Mouse (Mus musculus) hindbrain, embryonic 15.5 days (tissue): Measurements from ENCODE around the gene Vezt. TPM values are rescaled to one million over a fixed set of nuclear protein-coding genes. Genes with fewer than 3 reads are reported as not detected.

ENCODE experiments used
- ATAC-seq: fragments of 200-750 bp; cut with Nextera tagmentation; 2 replicates; pipeline ENCODE4 v1.8.0; 2017; ENCODE audit warnings: low read depth, moderate number of reproducible peaks, moderate TSS enrichment; ENCODE audit not compliant: low FRiP score
- H3K27ac ChIP-seq: fragments of 300-500 bp; sonication (generic); replicated peaks from 2 replicates; pipeline ENCODE4 v1.5.1; 2015; ENCODE audit warnings: mild to moderate bottlenecking, inconsistent platforms
- H3K27me3 ChIP-seq: fragments of 300-500 bp; sonication (generic); 2 replicates; pipeline ENCODE4 v1.6.1; 2015; ENCODE audit warnings: control low read depth, inconsistent platforms
- H3K36me3 ChIP-seq: fragments of 300-500 bp; sonication (generic); 2 replicates; pipeline ENCODE4 v1.6.1; 2015; ENCODE audit warnings: control low read depth, inconsistent platforms
- H3K4me1 ChIP-seq: fragments of 300-500 bp; sonication (generic); replicated peaks from 2 replicates; pipeline ENCODE4 v1.6.1; 2015; ENCODE audit warnings: control low read depth, inconsistent platforms
- H3K4me2 ChIP-seq: fragments of 300-500 bp; sonication (generic); 2 replicates; pipeline ENCODE4 v1.6.1; 2015; ENCODE audit warnings: moderate library complexity, mild to moderate bottlenecking, inconsistent platforms
- H3K4me3 ChIP-seq: fragments of 300-500 bp; sonication (generic); 2 replicates; pipeline ENCODE4 v1.5.1; 2015; ENCODE audit warnings: mild to moderate bottlenecking, inconsistent platforms
- H3K9ac ChIP-seq: fragments of 300-500 bp; sonication (generic); 2 replicates; pipeline ENCODE4 v1.6.1; 2015; ENCODE audit warnings: inconsistent platforms
- H3K9me3 ChIP-seq: fragments of 300-500 bp; sonication (generic); 2 replicates; pipeline ENCODE4 v1.6.1; 2016; ENCODE audit warnings: control low read depth, inconsistent platforms
- WGBS: fragments of 180-500 bp; shearing (Covaris S2); methylation state at CpG from one replicate; pipeline ENCODE4 v1.1.7; 2015; 5-methylcytosine and 5-hydroxymethylcytosine counted together
- polyA plus RNA-seq: library from polyadenylated mRNA; unstranded; fragments of >200 nt; fragmentation: Nextera tagmentation; extraction: Ambion mirVana; gene quantifications from 2 replicates; pipeline ENCODE4 v1.2.1, GENCODE M21; 2015

Vezt gene
- polyA plus RNA-seq, 1 experiment from 2014 or later: 55.3 TPM

GRCm38 (mm10) chr10:94059618-94060055 lies 24.0 kb upstream of the Vezt start:
- H3K4me2 ChIP-seq: no peak overlapping the region
- no peaks in the 10 kb centered on the region for H3K36me3 ChIP-seq
- no peak overlapping the region for H3K9ac ChIP-seq
- no peaks in the 10 kb centered on the region for H3K9me3 ChIP-seq
- H3K27me3 ChIP-seq: no peaks in the 10 kb centered on the region
- ATAC-seq: no peak
- H3K27ac ChIP-seq: no peak overlapping the region
- H3K4me1 ChIP-seq: no peaks in the 10 kb centered on the region
- no peak overlapping the region for H3K4me3 ChIP-seq
- WGBS: 94% methylated on average over 8 of the region's 8 CpGs

DNA sequence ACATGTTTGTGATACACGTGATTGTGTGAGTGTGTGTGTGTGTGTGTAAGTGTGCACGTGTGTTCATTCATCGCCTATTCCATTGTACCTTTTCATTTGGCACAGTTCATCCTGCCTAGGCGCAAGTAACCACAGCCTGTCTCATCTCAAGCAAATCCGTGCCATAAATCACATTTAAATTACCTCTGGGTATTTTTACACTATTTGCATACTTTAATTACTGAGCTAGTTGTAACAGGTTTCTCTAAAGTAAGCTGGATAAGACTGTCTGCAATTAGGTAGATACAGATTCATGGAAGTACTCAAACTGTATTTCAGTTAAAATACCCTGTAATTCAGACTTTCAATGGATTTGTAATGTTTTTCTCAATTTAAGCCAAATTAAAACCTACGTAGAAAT lies 20.9 kb upstream of the Vezt start:
- no peaks in the 10 kb centered on the region for H3K36me3 ChIP-seq
- WGBS: 74% methylated on average over 6 of the region's 6 CpGs
- no peaks in the 10 kb centered on the region for H3K27me3 ChIP-seq
- H3K4me1 ChIP-seq: no peaks in the 10 kb centered on the region
- H3K4me2 ChIP-seq: no peak overlapping the region
- H3K9me3 ChIP-seq: no peaks in the 10 kb centered on the region
- H3K27ac ChIP-seq: no peak overlapping the region
- no peak for ATAC-seq
- H3K4me3 ChIP-seq: no peak overlapping the region
- no peak overlapping the region for H3K9ac ChIP-seq

DNA sequence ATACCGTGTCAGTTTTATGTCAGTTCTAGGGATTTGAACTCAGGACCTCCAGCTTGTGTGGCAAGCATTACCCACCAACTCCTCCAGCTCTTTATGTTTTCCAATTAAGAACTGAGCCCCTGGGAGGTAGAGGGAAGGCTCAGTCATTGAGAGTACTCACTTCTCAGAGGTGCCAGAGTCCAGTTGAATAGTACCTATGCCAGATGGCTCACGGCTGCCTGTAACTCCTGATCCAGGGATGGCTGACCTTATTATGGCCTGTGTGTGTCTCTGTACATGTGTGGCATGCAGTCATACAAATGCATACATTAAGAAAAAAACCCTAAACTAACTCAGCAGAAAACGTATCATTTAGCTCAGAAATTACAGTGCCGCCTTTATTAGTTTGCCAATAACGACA lies 15.1 kb upstream of the Vezt start:
- no peaks in the 10 kb centered on the region for H3K4me1 ChIP-seq
- H3K27me3 ChIP-seq: no peaks in the 10 kb centered on the region
- no peak overlapping the region for H3K27ac ChIP-seq
- no peaks in the 10 kb centered on the region for H3K9me3 ChIP-seq
- ATAC-seq: no peak
- H3K9ac ChIP-seq: no peak overlapping the region
- H3K36me3 ChIP-seq: no peaks in the 10 kb centered on the region
- WGBS: 90% methylated on average over 5 of the region's 5 CpGs
- no peak overlapping the region for H3K4me3 ChIP-seq
- H3K4me2 ChIP-seq: no peak overlapping the region

DNA sequence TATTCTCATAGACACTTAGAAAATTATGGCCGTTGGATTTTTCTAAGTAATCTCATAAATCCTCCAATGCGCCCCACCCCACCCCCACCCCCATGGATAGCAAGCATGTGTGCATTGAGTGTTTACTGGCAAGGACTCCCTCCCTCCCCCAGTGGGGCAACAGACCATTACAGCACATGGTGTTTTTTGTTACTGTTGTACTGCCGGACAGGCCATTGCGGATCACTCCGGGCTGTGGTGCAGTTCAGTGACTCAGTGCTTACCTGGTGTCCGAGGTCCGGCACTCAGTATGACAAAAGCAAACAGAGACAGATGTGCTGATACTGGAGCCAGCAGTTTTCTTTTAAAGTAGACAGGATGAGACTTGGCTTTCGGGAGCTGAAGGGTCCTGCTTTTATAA lies 13.5 kb upstream of the Vezt start:
- Histone ChIP-seq H3K4me2 (no peak overlapping the region), H3K27me3 (no peaks in the 10 kb centered on the region), H3K4me1 (no peaks in the 10 kb centered on the region), H3K27ac (no peak overlapping the region), H3K36me3 (no peaks in the 10 kb centered on the region), H3K4me3 (no peak overlapping the region), H3K9me3 (no peaks in the 10 kb centered on the region), H3K9ac (no peak overlapping the region)
- WGBS: 79% methylated on average over 8 of the region's 8 CpGs
- ATAC-seq: no peak

DNA sequence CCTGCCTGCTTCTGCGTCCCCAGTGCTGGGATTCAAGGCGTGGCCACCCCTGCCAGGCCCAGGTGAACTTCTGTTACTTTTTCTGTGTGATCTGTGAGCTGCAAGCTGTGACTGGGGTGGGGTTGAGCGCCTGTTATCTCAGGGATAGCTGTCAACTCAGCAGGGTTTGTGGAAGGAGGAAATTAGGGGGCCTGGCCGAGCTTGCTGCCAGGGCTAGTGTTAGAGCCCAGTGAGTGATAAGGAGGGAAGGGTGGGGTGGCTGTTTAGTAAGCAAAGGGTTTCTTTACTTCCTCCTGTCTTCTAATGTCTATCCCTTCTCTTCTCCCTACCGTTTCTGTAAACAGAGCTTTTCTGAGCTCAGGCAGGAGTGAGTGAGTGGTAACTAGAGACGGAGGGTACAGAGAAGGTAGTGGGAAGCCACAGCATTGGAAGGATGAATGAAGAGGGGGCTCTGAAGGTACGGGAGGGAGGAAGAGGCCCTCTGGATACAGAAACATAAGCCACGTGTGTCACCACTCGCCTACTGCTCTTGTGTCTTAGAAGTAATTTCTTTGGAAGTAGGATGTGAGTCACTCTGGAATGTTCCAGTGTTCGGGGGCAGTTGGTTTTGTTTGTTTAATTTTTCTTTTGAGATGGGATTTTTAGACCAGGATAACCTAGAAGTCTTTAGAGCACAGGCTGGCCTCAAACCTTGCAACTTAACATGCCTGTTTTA lies 12.4 kb upstream of the Vezt start:
- Histone ChIP-seq H3K4me1 (no peaks in the 10 kb centered on the region), H3K27ac (no peak overlapping the region), H3K36me3 (no peaks in the 10 kb centered on the region), H3K4me2 (no peak overlapping the region), H3K27me3 (no peaks in the 10 kb centered on the region), H3K9me3 (no peaks in the 10 kb centered on the region), H3K9ac (no peak overlapping the region), H3K4me3 (no peak overlapping the region)
- 84% methylated on average over 10 of the region's 10 CpGs for WGBS
- no peak for ATAC-seq

DNA sequence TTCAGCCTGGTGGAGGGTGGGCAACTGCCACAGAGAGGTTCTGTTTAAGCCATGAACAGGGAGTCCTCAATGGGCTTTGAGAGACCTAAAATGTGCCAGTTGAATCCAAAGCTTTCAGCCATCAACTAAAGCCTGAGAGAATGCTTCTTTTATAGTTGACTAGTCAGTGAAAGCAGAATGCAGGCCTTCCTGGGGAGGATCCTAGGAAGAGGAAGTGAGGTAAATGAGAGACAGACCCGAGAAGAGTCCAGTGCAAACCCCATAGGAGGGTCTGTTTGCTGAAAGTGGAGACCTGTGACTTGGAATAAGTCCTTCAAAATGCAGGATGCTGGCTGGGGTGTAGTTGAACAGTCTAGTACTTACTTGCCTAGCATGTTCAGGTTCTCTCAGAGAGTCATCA lies 11.4 kb upstream of the Vezt start:
- H3K4me2 ChIP-seq: no peak overlapping the region
- H3K9ac ChIP-seq: no peak overlapping the region
- ATAC-seq: no peak
- 76% methylated on average over 1 of the region's 1 CpGs for WGBS
- no peaks in the 10 kb centered on the region for H3K9me3 ChIP-seq
- no peaks in the 10 kb centered on the region for H3K36me3 ChIP-seq
- H3K27me3 ChIP-seq: no peaks in the 10 kb centered on the region
- H3K4me3 ChIP-seq: no peak overlapping the region
- H3K4me1 ChIP-seq: no peaks in the 10 kb centered on the region
- no peak overlapping the region for H3K27ac ChIP-seq

- WGBS: 94% methylated on average over 13 of the region's 13 CpGs
- Histone ChIP-seq H3K9me3 (no peaks in the 10 kb centered on the region), H3K27ac (no peak overlapping the region), H3K27me3 (no peaks in the 10 kb centered on the region), H3K4me1 (no peaks in the 10 kb centered on the region), H3K4me3 (no peak overlapping the region), H3K9ac (no peak overlapping the region), H3K36me3 (no peaks in the 10 kb centered on the region), H3K4me2 (no peak overlapping the region)
- no peak for ATAC-seq
Measured at GRCm38 (mm10) chr10:94045301-94045700, 9.7 kb upstream of the Vezt start.

DNA sequence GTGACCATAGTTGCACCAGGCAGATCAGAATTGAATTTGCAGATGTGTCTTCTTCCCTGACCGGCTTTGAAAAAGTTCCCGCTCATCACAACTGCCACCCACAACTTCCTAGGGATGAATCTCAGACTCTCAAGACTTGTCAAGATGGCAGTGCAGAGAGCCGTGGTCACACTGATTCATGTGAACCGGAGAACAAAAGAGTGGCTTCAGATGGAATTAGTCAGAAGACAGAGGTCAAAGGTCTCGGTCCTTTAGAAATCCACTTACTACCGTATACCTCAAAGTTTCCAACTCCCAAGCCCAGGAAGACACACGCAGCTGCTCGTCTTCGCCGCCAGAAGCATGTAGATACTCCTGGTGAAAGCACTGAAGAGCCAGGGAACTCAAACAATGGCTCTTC lies 8.3 kb upstream of the Vezt start:
- 21% methylated on average over 10 of the region's 10 CpGs for WGBS
- no peak overlapping the region for H3K4me2 ChIP-seq
- H3K4me1 ChIP-seq: no peaks in the 10 kb centered on the region
- ATAC-seq: no peak
- H3K27me3 ChIP-seq: no peaks in the 10 kb centered on the region
- H3K27ac ChIP-seq: no peak overlapping the region
- no peak overlapping the region for H3K4me3 ChIP-seq
- H3K9ac ChIP-seq: no peak overlapping the region
- no peaks in the 10 kb centered on the region for H3K36me3 ChIP-seq
- no peaks in the 10 kb centered on the region for H3K9me3 ChIP-seq

GRCm38 (mm10) chr10:94038366-94039260 lies 3.0 kb upstream of the Vezt start:
- WGBS: 67% methylated on average over 7 of the region's 7 CpGs

DNA sequence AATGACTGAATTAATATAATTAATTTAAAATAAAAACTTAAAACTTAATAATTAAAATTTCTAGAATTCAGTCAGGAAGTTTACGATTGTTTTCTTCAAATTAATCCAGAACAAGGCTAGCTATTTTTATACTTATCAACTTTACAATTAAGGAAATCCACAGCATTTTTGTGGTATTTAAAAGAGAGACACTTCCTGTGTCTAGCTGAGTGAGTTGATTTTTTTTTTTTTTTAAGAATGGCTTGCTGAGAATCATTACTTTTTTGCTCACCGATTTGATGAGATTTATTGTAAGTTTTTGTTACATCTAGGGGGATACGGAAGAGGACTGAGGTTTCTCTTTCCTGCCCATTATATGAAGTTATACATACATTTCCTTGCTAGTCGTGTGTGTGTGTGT lies 2.0 kb upstream of the Vezt start:
- H3K9me3 ChIP-seq: no peaks in the 10 kb centered on the region
- 80% methylated on average over 4 of the region's 4 CpGs for WGBS
- H3K4me3 ChIP-seq: no peak overlapping the region
- H3K27ac ChIP-seq: no peak overlapping the region
- H3K27me3 ChIP-seq: no peaks in the 10 kb centered on the region
- peak overlapping the region; percentile 94; the same call in 1 of the 2 replicates for H3K4me2 ChIP-seq
- H3K36me3 ChIP-seq: no peaks in the 10 kb centered on the region
- no peak for ATAC-seq
- H3K4me1 ChIP-seq: peaks cover 26% of the 10 kb centered on the region
- H3K9ac ChIP-seq: no peak overlapping the region

More at GRCm38 (mm10) chr10:94038366-94039260, 3.0 kb upstream of the Vezt start:
- no peaks in the 10 kb centered on the region for H3K36me3 ChIP-seq
- H3K4me2 ChIP-seq: 0 out of 2 replicates have a peak overlapping the region, but pooled peaks have one; percentile 6
- H3K9me3 ChIP-seq: no peaks in the 10 kb centered on the region
- H3K9ac ChIP-seq: no peak overlapping the region
- no peak overlapping the region for H3K27ac ChIP-seq
- no peak for ATAC-seq
- H3K27me3 ChIP-seq: no peaks in the 10 kb centered on the region
- peaks cover 16% of the 10 kb centered on the region for H3K4me1 ChIP-seq
- H3K4me3 ChIP-seq: no peak overlapping the region

DNA sequence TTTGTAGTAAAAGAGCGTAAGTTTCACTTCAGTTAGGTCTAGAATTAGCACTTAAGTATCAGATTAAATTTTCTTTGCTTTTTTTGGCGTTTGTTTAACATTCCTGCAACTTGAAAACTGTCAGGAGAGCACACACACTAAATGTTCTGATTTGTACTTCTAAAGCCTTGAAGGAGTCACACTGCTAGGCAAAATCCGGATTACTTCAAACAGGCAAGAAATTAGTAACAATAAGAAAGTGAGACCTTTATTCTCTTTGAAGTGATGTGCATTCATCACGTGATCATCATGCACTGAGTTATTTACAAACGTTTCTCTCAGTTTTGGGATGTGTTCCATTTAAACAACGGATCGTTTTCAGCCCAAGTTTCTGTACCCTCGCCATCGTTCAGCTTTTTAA lies 1.6 kb upstream of the Vezt start:
- no peaks in the 10 kb centered on the region for H3K36me3 ChIP-seq
- H3K4me1 ChIP-seq: peaks cover 30% of the 10 kb centered on the region
- H3K4me2 ChIP-seq: peak overlapping the region; percentile 94
- WGBS: 50% methylated on average over 9 of the region's 9 CpGs
- H3K9ac ChIP-seq: no peak overlapping the region
- no peaks in the 10 kb centered on the region for H3K27me3 ChIP-seq
- peak overlapping the region; percentile 68 for H3K4me3 ChIP-seq
- ATAC-seq: no peak
- H3K27ac ChIP-seq: no peak overlapping the region
- no peaks in the 10 kb centered on the region for H3K9me3 ChIP-seq

GRCm38 (mm10) chr10:94036375-94036758 lies 750 bp upstream of the Vezt start:
- peaks cover 37% of the 10 kb centered on the region for H3K4me1 ChIP-seq
- H3K9ac ChIP-seq: peak overlapping the region; percentile 72
- H3K36me3 ChIP-seq: no peaks in the 10 kb centered on the region
- peak overlapping the region; percentile 68 for H3K4me3 ChIP-seq
- no peaks in the 10 kb centered on the region for H3K27me3 ChIP-seq
- under 1% methylated on average over 32 of the region's 32 CpGs for WGBS
- H3K9me3 ChIP-seq: no peaks in the 10 kb centered on the region
- peak overlapping the region; percentile 94 for H3K4me2 ChIP-seq
- peak overlapping the region; percentile 77 for H3K27ac ChIP-seq
- ATAC-seq: peak; percentile 33
